Mouse (Mus musculus) CD4-positive, CD25-positive, alpha-beta regulatory T cell (primary cell): ENCODE measurements around the gene Olfr1128. TPM values are rescaled to one million over a fixed set of nuclear protein-coding genes. Genes with fewer than 3 reads are reported as not detected.

ENCODE experiments used
- polyA plus RNA-seq: library from polyadenylated mRNA; unstranded; fragments of 100-300 nt; shearing (Covaris generic); gene quantifications from one replicate; pipeline ENCODE4 v1.2.1, GENCODE M21; 2017

Olfr1128 gene
- not detected for polyA plus RNA-seq

GRCm38 (mm10) chr2:87545442-87545841 lies at the start of gene Olfr1128:
Gene Olfr1128, minus strand, starts transcription at chr2:87545542.

GRCm38 (mm10) chr2:87573602-87574001 lies 28.3 kb upstream of the Olfr1128 start, which contains the start of gene Olfr1129:
Gene Olfr1129, plus strand, starts transcription at chr2:87573902.

DNA sequence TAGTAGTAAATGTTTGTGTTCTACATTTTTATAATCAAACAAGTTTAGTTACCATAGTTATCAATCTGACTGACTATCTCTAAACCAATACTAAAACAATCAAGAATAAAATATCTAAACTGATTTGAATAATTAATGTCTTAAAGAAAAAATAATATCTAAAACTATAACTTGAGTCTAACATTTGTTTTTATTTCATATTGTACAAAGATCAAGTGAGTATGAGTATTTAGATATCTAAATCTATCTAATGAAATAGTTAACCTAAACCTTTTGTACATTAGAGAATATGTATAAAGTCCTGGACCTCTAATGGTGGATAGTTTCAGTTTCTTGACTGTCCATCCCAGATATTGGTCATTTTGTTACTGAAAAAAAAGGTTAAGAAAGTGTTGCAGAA lies 13.8 kb downstream of the Olfr1128 start, which contains the start of gene Olfr153:
Gene Olfr153 (plus strand): TSS at position 301 of the 400 bp plus-strand sequence.

DNA sequence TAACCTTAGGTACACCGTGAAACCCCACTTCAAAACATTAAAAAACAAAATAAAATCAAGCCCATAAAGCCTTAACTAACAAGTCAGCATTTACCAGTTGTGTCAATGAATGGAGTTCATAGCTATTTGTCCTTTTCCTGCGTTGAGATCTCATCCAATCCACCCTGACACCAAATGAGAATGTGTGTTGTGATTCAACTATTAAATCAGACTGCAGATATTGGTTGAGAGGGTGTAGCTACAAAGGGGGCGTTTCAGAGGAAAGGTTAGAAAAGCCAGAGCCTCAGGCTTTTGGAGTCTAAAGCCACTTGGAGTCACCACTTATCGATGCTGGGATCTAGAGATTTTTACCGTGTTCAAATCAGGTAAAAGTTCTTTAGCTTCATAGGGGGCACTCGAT lies 39.1 kb downstream of the Olfr1128 start, which contains the start of gene Pramel6:
Gene Pramel6 (plus strand): TSS at position 301 of the 400 bp plus-strand sequence.

DNA sequence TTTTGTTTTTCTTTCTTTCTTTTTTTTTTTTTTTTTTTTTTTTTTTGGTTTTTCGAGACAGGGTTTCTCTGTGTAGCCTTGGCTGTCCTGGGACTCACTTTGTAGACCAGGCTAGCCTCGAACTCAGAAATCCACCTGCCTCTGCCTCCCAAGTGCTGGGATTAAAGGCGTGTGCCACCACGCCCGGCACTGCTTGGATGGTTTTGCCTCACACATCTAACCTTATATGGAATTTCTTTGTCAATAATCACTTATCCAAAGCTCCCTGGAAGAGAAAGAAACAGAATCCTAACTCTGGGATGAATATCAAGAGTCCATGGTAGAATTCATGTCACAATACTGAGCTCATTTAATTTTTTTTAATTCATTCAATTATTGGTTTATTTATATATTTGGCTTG lies 48.3 kb downstream of the Olfr1128 start, which contains the start of gene Pramel7:
Gene Pramel7 (minus strand): TSS at position 101 of the 400 bp plus-strand sequence.

Other genes starting within 250 kb of the Olfr1128 start
- not detected for gene Olfr1118, start 238.0 kb downstream of the Olfr1128 start, polyA plus RNA-seq
- gene Olfr1120, start 190.7 kb downstream of the Olfr1128 start, polyA plus RNA-seq: 0.07 TPM
- gene Olfr1121, start 175.6 kb downstream of the Olfr1128 start, polyA plus RNA-seq: not detected
- 0.16 TPM for gene Olfr1122, start 159.7 kb downstream of the Olfr1128 start, polyA plus RNA-seq
- not detected for gene Olfr1123, start 128.9 kb downstream of the Olfr1128 start, polyA plus RNA-seq
- gene Olfr1124, start 115.3 kb downstream of the Olfr1128 start, polyA plus RNA-seq: 0.19 TPM
- gene Olfr1126, start 91.6 kb downstream of the Olfr1128 start, polyA plus RNA-seq: not detected
- gene Pramel7, start 48.4 kb downstream of the Olfr1128 start, polyA plus RNA-seq: not detected
- not detected for gene Pramel6, start 39.0 kb downstream of the Olfr1128 start, polyA plus RNA-seq
- gene Olfr153, start 13.7 kb downstream of the Olfr1128 start, polyA plus RNA-seq: not detected
- 0.07 TPM for gene Olfr1129, start 28.4 kb upstream of the Olfr1128 start, polyA plus RNA-seq
- not detected for gene Olfr1130, start 60.7 kb upstream of the Olfr1128 start, polyA plus RNA-seq
- 0.13 TPM for gene Olfr1131, start 81.6 kb upstream of the Olfr1128 start, polyA plus RNA-seq
- gene Olfr1132, start 92.0 kb upstream of the Olfr1128 start, polyA plus RNA-seq: not detected
- gene Olfr1133, start 101.8 kb upstream of the Olfr1128 start, polyA plus RNA-seq: not detected
- not detected for gene Olfr1134, start 112.9 kb upstream of the Olfr1128 start, polyA plus RNA-seq
- not detected for gene Olfr1135, start 128.1 kb upstream of the Olfr1128 start, polyA plus RNA-seq
- gene Olfr1136, start 148.4 kb upstream of the Olfr1128 start, polyA plus RNA-seq: not detected
- gene Olfr1137, start 167.6 kb upstream of the Olfr1128 start, polyA plus RNA-seq: not detected
- not detected for gene Olfr1138, start 194.4 kb upstream of the Olfr1128 start, polyA plus RNA-seq
- not detected for gene Olfr1140, start 198.2 kb upstream of the Olfr1128 start, polyA plus RNA-seq
- not detected for gene Olfr1141, start 208.4 kb upstream of the Olfr1128 start, polyA plus RNA-seq
- gene Olfr152, start 233.9 kb upstream of the Olfr1128 start, polyA plus RNA-seq: not detected